Mouse (Mus musculus) CH12.LX (cell line): ENCODE data around the gene Haus4.

Source experiments
- ETS1 ChIP-seq: conservative IDR thresholded peaks from 2 replicates; pipeline ENCODE4 v1.6.1; 2012; ENCODE audit warnings: low read depth, mild to moderate bottlenecking, inconsistent platforms, low read length, improper control_type of control experiment, moderate library complexity
- POLR2A ChIP-seq: IDR thresholded peaks from 2 replicates; pipeline ENCODE4 v1.6.1; 2011; ENCODE audit warnings: low read depth, mild to moderate bottlenecking, improper control_type of control experiment, low read length
- RCOR1 ChIP-seq: conservative IDR thresholded peaks from 2 replicates; pipeline ENCODE4 v1.6.1; 2012; ENCODE audit warnings: low read depth, mild to moderate bottlenecking, inconsistent platforms, low read length, improper control_type of control experiment
- ZC3H11A ChIP-seq: IDR thresholded peaks from 2 replicates; pipeline ENCODE4 v1.6.1; 2012; ENCODE audit warnings: low read depth, mild to moderate bottlenecking, inconsistent platforms, low read length, improper control_type of control experiment
- ZKSCAN1 ChIP-seq: IDR thresholded peaks from 2 replicates; pipeline ENCODE4 v1.6.1; 2012; ENCODE audit warnings: low read depth, inconsistent platforms, low read length, improper control_type of control experiment, borderline replicate concordance

DNA sequence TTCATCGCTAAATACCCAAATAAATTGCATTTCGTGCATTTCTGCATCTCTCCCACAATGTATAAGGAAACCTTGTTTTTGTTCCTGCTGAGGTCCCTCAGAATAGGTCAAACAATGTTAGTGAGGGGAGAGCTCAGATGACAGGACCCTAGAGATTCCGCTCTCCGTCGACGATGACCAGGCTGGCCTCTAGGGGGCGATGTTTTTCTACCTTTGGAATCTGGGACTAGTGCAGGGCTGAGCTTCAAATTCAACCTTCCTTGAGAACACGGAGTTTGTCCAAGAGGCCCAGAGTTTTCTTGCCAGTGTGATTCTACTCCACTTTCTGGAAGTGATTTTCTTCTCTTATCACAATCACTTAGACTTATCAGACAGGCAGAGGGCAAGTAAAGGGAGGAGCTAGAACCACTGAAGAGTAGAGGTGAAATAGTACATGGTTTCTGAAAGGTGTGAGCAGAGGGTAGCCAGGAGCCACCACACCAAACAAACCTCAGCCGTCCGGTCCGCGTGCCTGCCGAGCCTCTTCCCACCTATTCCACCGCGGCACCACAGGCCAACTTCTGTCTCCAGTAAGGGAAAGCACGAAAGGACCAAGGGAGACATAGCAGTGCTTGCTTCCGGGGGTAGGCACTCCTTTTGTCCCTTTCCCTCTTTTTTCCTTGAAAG, 25.8 kb downstream of the Haus4 start:
- no peak for TF ChIP-seq ETS1
- no peak for TF ChIP-seq RCOR1
- no peak for TF ChIP-seq POLR2A
- no peak for TF ChIP-seq ZKSCAN1
- no peak for TF ChIP-seq ZC3H11A
